Mouse (Mus musculus): ENCODE measurements around the gene Nr1h3. TPM values are rescaled to one million over a fixed set of nuclear protein-coding genes. Genes with fewer than 3 reads are reported as not detected.

The Nr1h3 gene
- polyA plus RNA-seq, 1 experiment from 2014 or later = 0.36 TPM

DNA sequence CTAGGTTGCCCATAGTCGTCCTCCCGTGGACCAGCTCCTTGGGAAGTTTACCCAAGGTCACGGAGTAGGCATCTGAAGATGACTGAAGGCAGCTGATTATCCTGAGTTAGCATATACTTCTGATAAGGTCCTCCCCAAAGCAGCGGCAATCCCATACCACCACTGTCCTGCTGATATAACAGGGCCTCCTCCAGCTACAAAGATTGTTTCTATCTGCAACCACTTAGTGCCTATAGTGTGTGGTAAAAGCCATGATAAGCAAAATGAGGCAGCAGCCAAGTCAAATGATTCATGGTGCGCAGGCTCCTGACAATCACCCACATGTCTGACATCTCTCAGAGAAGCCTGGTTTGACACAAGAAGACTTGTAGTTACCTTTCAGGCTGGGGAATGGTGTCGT lies 37.6 kb downstream of the Nr1h3 start:
- no peak for TF ChIP-seq CTCF (IDR thresholded peaks at IDR 0.05)

DNA sequence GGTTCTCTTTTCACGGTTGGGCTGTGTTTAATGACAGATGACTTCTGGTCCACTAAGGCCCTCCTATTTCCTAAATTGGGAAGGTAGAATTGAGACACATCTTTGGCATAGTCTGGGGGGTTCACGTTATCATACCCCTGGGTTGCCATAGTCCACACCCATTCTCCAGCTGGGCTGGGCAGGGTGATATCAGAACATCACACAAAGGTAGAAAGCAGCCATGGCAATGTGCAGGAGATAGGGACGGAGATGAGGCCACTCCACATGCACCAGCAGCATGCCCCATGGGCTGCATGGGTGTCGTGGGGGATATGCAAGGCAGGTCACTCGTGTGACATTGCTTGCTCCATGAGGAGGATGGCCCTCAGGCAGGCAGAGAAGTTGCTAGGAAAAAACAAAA lies 39.1 kb downstream of the Nr1h3 start:
- CTCF ChIA-PET = no interaction called here
- in situ Hi-C loops (cut with MboI; ENCODE audit: low pct_unique_long_range_greater_than_20kb) = no loop called here
- no peak for ATAC-seq

More for the DNA sequence above, 37.6 kb downstream of the Nr1h3 start:
- in situ Hi-C loops (cut with MboI; ENCODE audit: low pct_unique_long_range_greater_than_20kb) = no loop called here
- ATAC-seq (no peak), DNase-seq (ENCODE audit: low read depth, low spot score) (no peak)
- no peaks in the 10 kb centered on the region for H3K27me3 ChIP-seq
- ChIA-PET CTCF (no interaction called here), POLR2A (no interaction called here)

DNA sequence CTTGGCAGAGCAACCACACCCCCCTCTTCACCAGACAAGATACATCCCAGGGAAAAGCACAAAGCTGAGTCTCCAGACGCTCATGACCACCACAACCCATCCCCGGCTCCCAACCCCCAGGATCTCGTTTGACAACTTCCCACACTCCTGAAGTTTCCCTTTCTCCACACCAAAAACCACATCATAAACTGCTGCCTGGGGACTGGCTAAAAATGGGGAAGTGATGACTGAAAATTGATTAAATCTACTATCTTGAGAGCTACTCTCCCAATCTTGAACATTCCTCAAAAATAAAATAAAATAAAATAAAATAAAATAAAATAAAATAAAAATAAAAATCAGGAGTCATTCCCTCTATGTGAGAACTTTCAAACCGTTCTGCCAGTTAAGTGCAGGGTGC lies 39.7 kb downstream of the Nr1h3 start:
- ChIA-PET POLR2A (no interaction called here), CTCF (no interaction called here)
- DNase-seq (ENCODE audit: low read depth, low spot score) (no peak), ATAC-seq (no peak)
- TF ChIP-seq CTCF (IDR thresholded peaks at IDR 0.05) = no peak
- in situ Hi-C loops (cut with MboI; ENCODE audit: low pct_unique_long_range_greater_than_20kb) = no loop called here
- no peaks in the 10 kb centered on the region for H3K27me3 ChIP-seq

More for the DNA sequence above, 39.1 kb downstream of the Nr1h3 start:
- POLR2A ChIA-PET = no interaction called here
- DNase-seq (ENCODE audit: low read depth, low spot score) = no peak
- H3K27me3 ChIP-seq = no peaks in the 10 kb centered on the region
- no peak for TF ChIP-seq CTCF (IDR thresholded peaks at IDR 0.05)

DNA sequence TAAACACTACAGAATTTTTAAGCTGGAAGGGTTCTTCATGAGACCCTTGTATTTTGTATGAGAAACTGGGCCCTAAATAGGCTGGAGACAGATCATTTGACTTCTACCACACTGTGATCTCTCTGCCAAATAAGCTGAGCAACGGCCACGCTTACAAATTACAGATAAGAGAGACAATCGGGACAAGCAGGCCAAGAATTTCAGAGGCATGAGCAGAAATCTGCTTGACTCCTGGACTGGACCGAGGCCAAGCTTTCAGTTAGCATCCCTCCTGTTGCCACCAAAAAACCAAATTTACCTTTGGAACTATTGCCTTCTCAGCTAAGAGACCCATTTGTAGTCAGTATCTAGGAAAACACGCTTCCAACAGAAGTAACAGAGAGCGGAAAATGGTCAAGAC lies 42.0 kb downstream of the Nr1h3 start:
- in situ Hi-C loops (cut with MboI; ENCODE audit: low pct_unique_long_range_greater_than_20kb) = no loop called here
- no peak for DNase-seq (ENCODE audit: low read depth, low spot score)
- ChIA-PET POLR2A (no interaction called here), CTCF (interaction anchor here (1.5 kb wide), 1 partner anchor 45 kb away, joined by 5 read pairs; no protein-coding TSS in a partner anchor)
- no peak for TF ChIP-seq CTCF (IDR thresholded peaks at IDR 0.05)
- no peak for ATAC-seq
- no peaks in the 10 kb centered on the region for H3K27me3 ChIP-seq

DNA sequence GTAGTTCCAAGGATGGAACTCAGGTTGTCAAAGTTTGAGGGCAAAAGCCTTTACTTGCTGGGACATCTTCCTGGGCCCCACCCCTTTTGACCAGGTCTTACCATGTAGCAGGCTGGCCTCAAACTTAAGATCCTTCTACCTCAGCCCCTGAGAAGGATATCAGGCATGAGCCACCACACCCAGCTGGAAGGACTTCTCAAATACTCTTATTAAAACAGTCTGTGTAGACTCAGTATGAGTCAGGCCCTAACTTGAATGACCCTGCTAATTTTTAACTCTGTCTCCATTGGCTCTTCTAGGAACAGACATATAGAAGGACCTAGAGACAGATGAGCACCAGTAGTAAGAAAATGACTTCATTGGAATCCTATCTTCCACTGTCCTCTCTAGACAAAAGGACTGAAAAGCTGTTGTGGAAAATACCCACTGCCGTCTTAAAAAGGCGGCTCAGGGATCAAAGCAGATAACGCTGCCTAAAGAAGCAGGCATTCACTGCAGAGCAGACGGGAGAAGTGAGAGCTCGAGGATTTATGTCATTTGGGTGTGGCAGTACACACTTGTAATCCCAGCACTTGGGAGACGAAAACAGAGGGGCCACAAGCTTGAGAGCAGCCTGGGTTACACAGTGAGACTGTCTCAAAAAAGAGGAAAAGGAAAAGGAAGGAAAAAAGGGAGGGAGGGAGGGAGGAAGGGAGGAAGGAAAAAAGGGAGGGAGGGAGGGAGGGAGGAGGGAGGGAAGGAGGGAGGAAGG lies 45.5 kb downstream of the Nr1h3 start:
- ATAC-seq = no peak
- no peak for TF ChIP-seq CTCF (IDR thresholded peaks at IDR 0.05)
- ChIA-PET CTCF (interaction anchor here (0.8 kb wide), 1 partner anchor 16 kb away, joined by 3 read pairs; no protein-coding TSS in a partner anchor), POLR2A (no interaction called here)
- in situ Hi-C loops (cut with MboI; ENCODE audit: low pct_unique_long_range_greater_than_20kb) = no loop called here
- DNase-seq (ENCODE audit: low read depth, low spot score) = peak; percentile 4
- no peaks in the 10 kb centered on the region for H3K27me3 ChIP-seq

DNA sequence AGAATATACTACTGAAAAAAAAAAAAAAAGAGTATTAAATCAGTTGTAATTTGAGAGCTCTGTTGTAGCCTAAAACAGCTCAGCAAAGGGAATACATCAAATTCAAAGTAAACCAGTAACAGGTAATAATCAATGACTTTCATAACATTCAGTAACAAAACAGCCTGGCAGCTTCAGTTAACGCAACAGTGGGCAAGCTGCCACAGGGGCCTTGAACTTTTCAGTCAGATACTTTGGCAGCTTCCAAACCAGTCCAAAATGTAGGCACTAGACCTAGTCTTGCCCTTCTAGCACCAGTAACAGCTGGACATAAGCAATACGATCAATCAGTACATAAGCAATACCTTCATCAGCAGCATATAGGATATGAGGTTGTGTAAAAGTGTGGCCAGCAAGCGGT lies 48.5 kb downstream of the Nr1h3 start:
- CTCF ChIA-PET = interaction anchor here (0.6 to 1.3 kb wide), 4 partner anchors 17 to 580 kb away, joined by 3 to 4 read pairs (median 3); no protein-coding TSS in a partner anchor
- in situ Hi-C loops (cut with MboI; ENCODE audit: low pct_unique_long_range_greater_than_20kb) = no loop called here
- H3K27me3 ChIP-seq = no peaks in the 10 kb centered on the region
- POLR2A ChIA-PET = no interaction called here
- no peak for TF ChIP-seq CTCF (IDR thresholded peaks at IDR 0.05)
- no peak for DNase-seq (ENCODE audit: low read depth, low spot score)
- ATAC-seq = no peak

DNA sequence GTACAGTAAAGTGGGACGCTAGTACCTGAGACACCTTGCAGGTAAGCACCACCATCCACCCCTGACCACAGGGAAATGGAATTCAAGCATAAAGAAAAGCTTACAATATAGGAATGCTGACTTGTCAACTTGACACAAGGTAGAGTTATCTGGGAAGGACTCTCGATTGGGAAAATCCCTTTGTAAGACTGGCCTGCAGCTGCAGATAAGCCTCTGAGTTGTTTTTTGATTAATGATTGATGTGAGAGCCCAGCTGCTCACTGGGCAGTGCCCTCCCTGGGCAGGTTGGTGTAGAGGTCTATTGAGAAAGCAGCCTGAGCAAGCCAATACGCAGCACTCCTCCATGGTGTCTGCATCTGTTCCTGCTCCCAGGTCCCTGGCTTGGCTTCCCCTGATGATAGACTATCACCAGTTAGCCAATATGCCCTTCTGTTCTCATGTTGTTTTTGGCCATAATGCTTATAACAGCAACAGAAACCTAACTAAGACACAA lies 49.7 kb downstream of the Nr1h3 start:
- TF ChIP-seq CTCF (IDR thresholded peaks at IDR 0.05) = no peak
- no peak for ATAC-seq
- ChIA-PET POLR2A (no interaction called here), CTCF (interaction anchor here (1.0 to 1.8 kb wide), 3 partner anchors 9 to 38 kb away, joined by 3 to 5 read pairs (median 4); no protein-coding TSS in a partner anchor)
- DNase-seq (ENCODE audit: low read depth, low spot score) = no peak
- in situ Hi-C loops (cut with MboI; ENCODE audit: low pct_unique_long_range_greater_than_20kb) = no loop called here
- H3K27me3 ChIP-seq = no peaks in the 10 kb centered on the region

DNA sequence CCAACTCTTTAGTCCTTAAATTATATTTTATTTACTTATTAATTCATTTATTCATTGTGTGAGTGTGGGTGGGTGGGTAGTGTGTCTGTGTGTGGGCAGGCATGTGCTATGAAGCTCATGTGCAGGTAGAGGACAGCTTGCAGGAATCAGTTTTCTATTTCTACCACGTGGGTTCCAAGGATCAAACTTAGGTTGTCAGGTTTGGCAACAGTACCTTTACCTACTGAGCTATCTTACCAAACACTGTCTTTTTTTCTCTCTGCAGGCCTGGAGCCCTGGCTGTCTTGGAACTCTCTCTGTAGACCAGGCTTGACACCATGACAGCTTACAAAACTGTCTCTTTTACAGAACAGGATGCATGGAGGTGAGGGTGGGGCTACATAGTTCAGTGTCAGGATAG lies 51.3 kb downstream of the Nr1h3 start:
- DNase-seq (ENCODE audit: low read depth, low spot score) (no peak), ATAC-seq (no peak)
- no peaks in the 10 kb centered on the region for H3K27me3 ChIP-seq
- no peak for TF ChIP-seq CTCF (IDR thresholded peaks at IDR 0.05)
- in situ Hi-C loops (cut with MboI; ENCODE audit: low pct_unique_long_range_greater_than_20kb) = no loop called here
- ChIA-PET POLR2A (no interaction called here), CTCF (interaction anchor here (1.8 kb wide), 1 partner anchor 36 kb away, joined by 5 read pairs; no protein-coding TSS in a partner anchor)

DNA sequence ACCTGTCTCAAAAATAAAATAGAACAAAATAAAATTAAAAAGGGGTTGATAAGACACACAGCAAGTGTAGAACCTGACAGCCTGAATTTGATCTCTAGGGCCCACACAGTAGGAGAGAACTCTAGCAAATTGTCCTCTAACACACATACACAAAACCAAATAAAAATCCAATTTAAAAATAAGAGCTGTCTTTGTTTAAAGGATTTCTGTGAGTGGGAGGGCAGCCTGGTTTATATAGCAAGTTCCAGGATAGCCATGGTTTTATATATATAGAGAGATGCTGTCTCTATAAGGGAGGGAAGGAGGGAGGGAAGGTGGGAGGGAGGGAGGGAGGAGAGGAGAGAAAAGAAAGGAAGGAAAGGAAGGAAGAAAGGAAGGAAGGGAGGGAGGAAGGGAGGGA lies 54.5 kb downstream of the Nr1h3 start:
- TF ChIP-seq CTCF (IDR thresholded peaks at IDR 0.05) = no peak
- CTCF ChIA-PET = no interaction called here
- H3K27me3 ChIP-seq = no peaks in the 10 kb centered on the region
- POLR2A ChIA-PET = no interaction called here
- in situ Hi-C loops (cut with MboI; ENCODE audit: low pct_unique_long_range_greater_than_20kb) = no loop called here
- ATAC-seq = no peak
- no peak for DNase-seq (ENCODE audit: low read depth, low spot score)

DNA sequence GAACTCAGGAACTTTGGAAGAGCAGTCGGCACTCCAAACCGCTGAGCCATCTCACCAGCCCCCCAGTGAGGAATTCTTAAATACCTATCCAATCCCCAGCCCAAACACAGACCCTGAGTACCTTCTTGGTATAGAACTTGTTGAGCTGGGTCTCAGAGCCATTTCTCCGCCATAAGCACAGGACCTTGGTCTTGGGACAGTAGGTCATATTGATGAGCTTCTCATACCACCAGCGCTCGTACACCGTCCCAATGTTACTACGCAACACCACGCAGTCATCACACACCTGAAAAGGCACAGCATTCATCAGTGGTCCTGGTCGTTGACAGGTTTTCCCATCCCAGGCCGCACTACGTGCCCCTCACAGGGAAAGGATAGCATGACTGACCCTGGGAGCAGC lies 59.2 kb downstream of the Nr1h3 start:
- in situ Hi-C loops (cut with MboI; ENCODE audit: low pct_unique_long_range_greater_than_20kb) = no loop called here
- ChIA-PET POLR2A (no interaction called here), CTCF (interaction anchor here (1.3 to 2.5 kb wide), 2 partner anchors 10 to 28 kb away, joined by 4 to 7 read pairs; no protein-coding TSS in a partner anchor)
- DNase-seq (ENCODE audit: low read depth, low spot score) (no peak), ATAC-seq (no peak)
- no peak for TF ChIP-seq CTCF (IDR thresholded peaks at IDR 0.05)
- H3K27me3 ChIP-seq = no peaks in the 10 kb centered on the region

DNA sequence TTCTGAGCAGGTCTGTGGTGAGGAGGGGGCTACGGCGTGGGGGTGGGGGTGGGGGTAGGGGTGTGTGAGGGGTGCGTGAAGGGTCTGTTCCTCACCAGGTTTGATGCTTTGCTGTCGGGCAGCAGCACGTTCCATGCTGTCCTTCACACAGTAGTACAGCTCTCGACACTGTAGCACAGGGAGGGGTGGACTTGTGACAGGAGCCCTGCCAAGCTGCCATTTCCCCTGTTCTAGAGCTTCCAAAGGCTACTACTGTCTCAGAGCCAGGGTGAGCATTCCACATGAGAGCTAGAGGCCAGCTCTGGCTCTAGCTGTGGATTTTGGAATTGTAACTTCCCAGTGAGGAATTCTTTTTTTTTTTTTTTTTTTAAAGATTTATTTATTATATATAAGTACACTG lies 59.7 kb downstream of the Nr1h3 start:
- DNase-seq (ENCODE audit: low read depth, low spot score) (no peak), ATAC-seq (no peak)
- CTCF ChIA-PET = no interaction called here
- no peak for TF ChIP-seq CTCF (IDR thresholded peaks at IDR 0.05)
- in situ Hi-C loops (cut with MboI; ENCODE audit: low pct_unique_long_range_greater_than_20kb) = no loop called here
- POLR2A ChIA-PET = no interaction called here
- H3K27me3 ChIP-seq = no peaks in the 10 kb centered on the region

All from Patski (cell line).